Mouse (Mus musculus) C2C12 (cell line): ENCODE data around the gene Pgap3. TPM values are rescaled to one million over a fixed set of nuclear protein-coding genes. Genes with fewer than 3 reads are reported as not detected.
A peak's percentile ranks its signal among the peaks of the same experiment; 100 is the strongest.

Source experiments
- H3K27me3 ChIP-seq: one replicate; pipeline ENCODE4 v1.6.1; 2011; ENCODE audit not compliant: control insufficient read depth, insufficient read depth, insufficient read length
- H3K36me3 ChIP-seq: one replicate; pipeline ENCODE4 v1.6.1; 2011; ENCODE audit not compliant: control insufficient read depth, insufficient read depth
- H3K4me3 ChIP-seq: one replicate; pipeline ENCODE4 v1.5.1; 2011; ENCODE audit warnings: mild to moderate bottlenecking, control low read depth; ENCODE audit not compliant: poor library complexity, insufficient read depth, severe bottlenecking
- H3K79me2 ChIP-seq: one replicate; pipeline ENCODE4 v1.6.1; 2011; ENCODE audit not compliant: control insufficient read depth, insufficient read depth
- H3K79me3 ChIP-seq: one replicate; pipeline ENCODE4 v1.6.1; 2011; ENCODE audit warnings: low read depth, control low read depth
- H3ac ChIP-seq: one replicate; pipeline ENCODE3; 2011; ENCODE audit warnings: low read depth; ENCODE audit not compliant: control insufficient read depth, insufficient read length
- CEBPB ChIP-seq: IDR thresholded peaks from one replicate; pipeline ENCODE4 v1.6.1; 2011; ENCODE audit warnings: low read depth, mild to moderate bottlenecking, control low read depth, moderate library complexity
- CTCF ChIP-seq: IDR thresholded peaks from one replicate; pipeline ENCODE4 v1.5.1; 2011; ENCODE audit not compliant: control insufficient read depth, insufficient read depth, insufficient read length
- FOSL1 ChIP-seq: IDR thresholded peaks from one replicate; pipeline ENCODE4 v1.8.0; 2011; ENCODE audit warnings: mild to moderate bottlenecking, low read length; ENCODE audit not compliant: poor library complexity, insufficient read depth, severe bottlenecking
- MAX ChIP-seq: IDR thresholded peaks from one replicate; pipeline ENCODE4 v1.6.1; 2011; ENCODE audit warnings: mild to moderate bottlenecking, control low read depth
- MYOD1 ChIP-seq: IDR thresholded peaks from one replicate; pipeline ENCODE4 v1.6.1; 2011; ENCODE audit warnings: low read depth; ENCODE audit not compliant: control insufficient read depth, insufficient read length
- MYOG ChIP-seq: IDR thresholded peaks from one replicate; pipeline ENCODE4 v1.6.1; 2011; ENCODE audit not compliant: control insufficient read depth, insufficient read length; ENCODE audit errors: extremely low read depth
- USF1 ChIP-seq: IDR thresholded peaks from one replicate; pipeline ENCODE4 v1.6.1; 2011; ENCODE audit warnings: low read depth, mild to moderate bottlenecking, control low read depth, moderate library complexity
- polyA plus RNA-seq: library from polyadenylated mRNA; unstranded; fragments of >200 nt; fragmentation: generic; extraction: Trizol; gene quantifications from one replicate; pipeline ENCODE4 v1.2.1, GENCODE M21; 2012; ENCODE audit warnings: missing spikeins

The Pgap3 gene
- polyA plus RNA-seq, 1 experiment, result 6.3 TPM

GRCm38 (mm10) chr11:98408872-98409271 is 8.6 kb upstream of the Pgap3 start:
- no peak for TF ChIP-seq CEBPB
- TF ChIP-seq FOSL1, result no peak
- no peak for TF ChIP-seq CTCF
- no peak for TF ChIP-seq MYOG
- no peak for TF ChIP-seq MAX
- no peak for TF ChIP-seq MYOD1
- TF ChIP-seq USF1, result no peak
- no peak overlapping the region for H3K4me3 ChIP-seq
- H3ac ChIP-seq, result no peak overlapping the region
- peaks cover 14% of the 10 kb centered on the region for H3K79me2 ChIP-seq
- no peaks in the 10 kb centered on the region for H3K36me3 ChIP-seq
- H3K79me3 ChIP-seq, result peaks cover 3% of the 10 kb centered on the region
- H3K27me3 ChIP-seq, result no peaks in the 10 kb centered on the region

DNA sequence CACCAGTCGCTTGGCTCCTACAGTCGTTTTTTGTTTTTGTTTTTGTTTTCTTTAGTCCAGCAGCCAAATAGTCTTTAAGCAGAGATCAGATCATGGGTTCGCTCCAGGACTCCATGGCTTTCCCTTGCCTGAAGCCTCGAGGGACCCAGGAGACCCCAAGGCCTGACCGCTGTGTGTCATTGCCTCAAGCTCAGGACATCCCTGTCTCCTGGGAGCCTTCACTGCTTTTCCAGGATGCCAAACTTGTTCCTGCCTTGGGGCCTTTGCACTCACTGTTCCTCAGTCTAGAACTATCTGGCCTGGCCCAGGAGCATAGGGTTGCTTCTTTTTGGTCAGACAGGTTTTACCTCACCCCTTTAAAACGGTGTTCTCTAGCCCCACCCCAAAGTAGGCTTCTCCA is 6.3 kb upstream of the Pgap3 start:
- Histone ChIP-seq H3ac (no peak overlapping the region), H3K36me3 (no peaks in the 10 kb centered on the region), H3K27me3 (no peaks in the 10 kb centered on the region), H3K79me2 (no peaks in the 10 kb centered on the region), H3K4me3 (no peak overlapping the region), H3K79me3 (no peaks in the 10 kb centered on the region)
- TF ChIP-seq CEBPB (no peak), FOSL1 (no peak), CTCF (no peak), MYOG (no peak), USF1 (no peak), MYOD1 (no peak), MAX (no peak)

- Histone ChIP-seq H3K27me3 (no peaks in the 10 kb centered on the region), H3K79me3 (no peaks in the 10 kb centered on the region), H3K4me3 (peak overlapping the region; percentile 50), H3ac (peak overlapping the region; percentile 1), H3K36me3 (no peaks in the 10 kb centered on the region), H3K79me2 (no peaks in the 10 kb centered on the region)
- TF ChIP-seq MYOG (no peak), MYOD1 (no peak), CTCF (no peak), CEBPB (no peak), MAX (no peak), FOSL1 (no peak), USF1 (no peak)
These were observed 526 bp upstream of the Pgap3 start for GRCm38 (mm10) chr11:98400816-98401215.

DNA sequence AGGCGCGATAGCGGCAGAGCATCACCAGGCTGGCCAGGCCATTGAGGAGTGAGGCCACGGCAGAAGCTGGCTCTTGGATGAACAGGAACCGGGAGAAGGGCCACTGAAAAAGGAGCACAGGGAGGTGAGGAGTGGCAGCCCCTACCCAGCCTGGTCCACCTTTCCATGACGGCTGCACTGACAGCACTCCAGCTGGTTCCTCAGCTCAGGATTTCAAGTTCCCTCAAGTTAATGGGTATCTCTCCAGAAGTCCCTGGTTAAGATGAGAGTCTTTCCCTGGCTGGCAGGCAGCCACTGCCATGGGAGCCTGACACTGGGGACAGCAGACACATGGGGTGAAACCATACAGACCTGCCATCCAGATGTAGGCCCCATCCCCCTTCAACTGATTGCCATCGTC is 2.3 kb downstream of the Pgap3 start:
- Histone ChIP-seq H3K79me3 (no peaks in the 10 kb centered on the region), H3ac (no peak overlapping the region), H3K27me3 (no peaks in the 10 kb centered on the region), H3K36me3 (no peaks in the 10 kb centered on the region), H3K79me2 (no peaks in the 10 kb centered on the region), H3K4me3 (no peak overlapping the region)
- no peak for TF ChIP-seq CEBPB
- no peak for TF ChIP-seq USF1
- TF ChIP-seq MYOD1, result no peak
- no peak for TF ChIP-seq FOSL1
- TF ChIP-seq MYOG, result no peak
- no peak for TF ChIP-seq CTCF
- no peak for TF ChIP-seq MAX

DNA sequence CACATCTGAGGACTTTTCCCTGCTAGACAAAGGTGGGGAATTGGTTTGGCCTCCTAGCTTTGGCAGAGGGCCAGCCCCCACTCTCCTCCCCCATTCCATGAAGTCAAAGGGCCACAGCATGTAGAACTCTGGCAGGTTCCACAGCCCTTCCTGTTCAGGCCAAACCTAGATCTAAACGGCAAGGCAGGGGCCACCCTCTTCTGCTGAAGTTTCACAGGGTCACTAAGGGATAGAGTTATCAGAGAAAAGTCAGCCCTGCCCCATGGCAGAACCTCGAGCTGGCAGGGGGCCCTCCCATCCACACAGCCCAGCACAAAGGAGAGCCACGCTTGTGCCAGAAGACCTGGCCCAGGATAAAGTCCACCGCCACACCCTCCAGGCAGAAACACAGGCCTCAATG is 5.2 kb downstream of the Pgap3 start:
- H3K4me3 ChIP-seq, result no peak overlapping the region
- no peaks in the 10 kb centered on the region for H3K79me2 ChIP-seq
- TF ChIP-seq USF1 (no peak), FOSL1 (no peak), MAX (no peak), MYOD1 (no peak), CTCF (no peak), MYOG (no peak), CEBPB (no peak)
- no peak overlapping the region for H3ac ChIP-seq
- H3K27me3 ChIP-seq, result peaks cover 8% of the 10 kb centered on the region
- H3K36me3 ChIP-seq, result no peaks in the 10 kb centered on the region
- H3K79me3 ChIP-seq, result no peaks in the 10 kb centered on the region

- Histone ChIP-seq H3K36me3 (no peaks in the 10 kb centered on the region), H3K79me3 (no peaks in the 10 kb centered on the region), H3K4me3 (no peak overlapping the region), H3K27me3 (peaks cover 8% of the 10 kb centered on the region), H3K79me2 (no peaks in the 10 kb centered on the region), H3ac (no peak overlapping the region)
- TF ChIP-seq MAX (no peak), MYOG (no peak), USF1 (no peak), MYOD1 (no peak), CEBPB (no peak)
These were observed 6.0 kb downstream of the Pgap3 start for GRCm38 (mm10) chr11:98394301-98394700.
